Mouse (Mus musculus) T-cell, adult 2 months (primary cell): ENCODE results near the gene Apex1.
"Not testable (repeated sequence)": the region's sequence is repeated elsewhere in the genome, so short reads cannot be mapped to it uniquely, and the experiment has no call there.

ENCODE experiments used
- DNase-seq: peaks from one replicate; pipeline ENCODE4 v3.0.0; 2022; ENCODE audit warnings: low spot score

Gene Apex1

DNA sequence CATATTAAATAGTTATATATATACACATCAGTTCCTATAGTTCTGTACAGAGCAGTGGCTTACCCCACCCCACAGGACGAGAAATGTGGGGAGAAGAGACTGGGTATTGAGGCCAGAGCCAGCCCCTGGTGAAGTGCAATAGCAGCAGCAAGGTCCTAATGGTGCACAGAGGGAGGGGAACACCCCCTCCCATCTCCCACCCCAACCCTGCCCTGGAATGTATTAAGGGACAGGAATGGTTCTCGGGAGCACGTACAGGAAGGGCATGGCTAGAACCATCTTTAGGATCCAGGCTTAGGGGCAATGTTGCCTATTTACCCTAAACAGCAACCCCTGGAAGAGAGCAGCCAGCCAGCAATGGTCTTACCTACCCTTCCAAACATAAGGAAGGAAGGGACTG lies 2.6 kb downstream of the Apex1 start:
- no peak for DNase-seq

DNA sequence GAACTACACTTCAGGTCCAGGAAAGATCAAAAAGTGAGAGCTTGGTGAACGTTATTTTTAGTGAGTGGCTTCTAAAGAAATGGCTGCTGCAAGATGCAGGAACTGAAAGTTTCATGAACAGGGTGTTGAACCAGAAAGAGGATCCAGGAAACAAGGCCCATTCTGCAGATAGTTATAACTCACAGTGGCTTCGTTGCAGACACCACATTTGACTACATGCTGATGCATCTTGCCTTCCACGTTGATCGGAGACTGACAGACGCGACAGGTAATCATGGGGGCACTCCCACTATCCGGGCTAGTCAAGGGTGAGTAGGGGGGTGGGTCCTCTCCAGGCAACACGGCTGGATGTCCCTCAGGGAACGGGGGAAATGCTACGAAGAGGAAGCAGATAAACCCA lies 5.2 kb downstream of the Apex1 start:
- DNase-seq = no peak

DNA sequence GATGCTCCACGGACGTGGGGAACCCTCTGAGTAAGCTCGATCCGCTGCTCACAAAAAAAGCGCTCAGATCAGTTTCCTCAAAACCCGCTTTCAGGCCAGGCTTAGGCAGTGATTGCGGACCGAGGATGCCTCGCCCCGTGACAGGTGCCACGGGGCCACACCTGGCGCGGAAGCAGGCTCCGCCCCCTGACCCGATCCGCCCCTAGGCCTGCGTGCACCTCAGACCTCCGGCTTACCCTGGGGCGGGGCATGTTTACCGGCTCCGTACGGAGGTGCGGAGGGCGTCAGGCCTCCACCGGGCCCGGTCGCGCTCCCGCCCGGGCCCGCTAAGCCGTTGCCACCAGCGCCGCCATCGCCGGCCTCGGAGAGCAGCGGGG lies 5.6 kb downstream of the Apex1 start:
- peak; percentile 80 for DNase-seq

DNA sequence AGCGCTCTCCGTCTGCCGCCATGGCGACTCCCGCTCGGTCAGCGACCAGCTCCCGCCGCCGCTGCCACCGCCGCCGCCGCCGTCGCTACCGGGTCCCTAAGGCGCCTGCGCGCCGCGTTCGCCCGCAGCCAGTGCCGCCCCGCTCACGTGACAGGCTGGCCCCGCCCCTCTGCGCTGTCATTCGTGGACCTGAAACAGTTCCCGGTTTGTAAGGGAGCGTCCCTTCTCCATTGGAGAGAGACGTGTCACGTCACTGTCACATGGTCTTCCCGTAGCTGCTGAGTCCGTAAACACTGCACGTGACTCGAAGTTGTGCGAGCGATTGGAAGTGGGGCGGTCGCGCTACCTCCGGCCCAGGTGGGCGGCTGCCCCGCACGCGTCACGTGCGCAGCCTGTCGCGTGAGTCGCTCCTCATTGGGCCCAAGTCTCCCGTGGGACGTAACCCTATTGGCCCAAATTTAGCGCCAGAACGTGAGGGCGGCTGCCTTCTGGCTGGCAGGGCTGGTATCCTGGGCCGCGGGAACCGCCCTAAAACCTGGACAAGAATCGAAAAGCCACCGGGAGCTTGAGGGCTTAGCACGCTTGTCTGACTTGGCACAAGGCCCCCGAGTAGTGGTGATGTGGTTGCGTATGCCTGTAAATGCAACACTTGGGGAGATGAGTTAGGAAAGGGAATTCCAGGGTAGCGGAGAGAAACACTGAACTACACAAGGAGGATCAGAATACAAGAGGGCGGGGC lies 6.2 kb downstream of the Apex1 start, which contains the start of the genes Pip4p1 and Pnp:
Gene Pip4p1, minus strand, starts transcription at position 103 of the 739 bp plus-strand sequence.
Gene Pnp, plus strand, starts transcription at position 329 of the 739 bp plus-strand sequence.
- peak; percentile 99 for DNase-seq

DNA sequence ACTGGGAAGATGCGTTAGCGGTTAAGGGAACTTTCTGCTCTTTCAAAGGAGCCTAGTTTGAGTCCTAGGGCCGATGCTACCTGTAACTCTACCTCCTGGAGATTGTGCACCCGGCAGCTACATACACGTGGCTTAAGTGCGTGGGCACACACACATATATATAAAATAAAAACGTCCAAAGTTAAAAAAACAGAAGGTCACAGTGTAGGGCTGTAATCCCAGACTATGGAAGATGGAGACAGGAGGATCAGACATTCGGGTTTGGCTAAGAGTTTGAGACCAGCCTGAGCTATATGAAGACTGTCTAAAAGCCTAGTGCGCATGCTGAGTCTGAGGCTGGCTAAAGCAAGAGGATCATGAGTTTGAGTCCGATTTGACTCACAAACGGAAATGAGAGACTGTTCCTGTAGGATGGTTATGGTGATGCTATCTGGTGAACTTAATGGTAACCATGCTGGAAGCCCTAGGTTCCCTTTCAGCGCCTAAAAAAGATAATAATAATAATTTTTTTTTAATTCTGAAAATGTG lies 6.8 kb downstream of the Apex1 start:
- no peak for DNase-seq

DNA sequence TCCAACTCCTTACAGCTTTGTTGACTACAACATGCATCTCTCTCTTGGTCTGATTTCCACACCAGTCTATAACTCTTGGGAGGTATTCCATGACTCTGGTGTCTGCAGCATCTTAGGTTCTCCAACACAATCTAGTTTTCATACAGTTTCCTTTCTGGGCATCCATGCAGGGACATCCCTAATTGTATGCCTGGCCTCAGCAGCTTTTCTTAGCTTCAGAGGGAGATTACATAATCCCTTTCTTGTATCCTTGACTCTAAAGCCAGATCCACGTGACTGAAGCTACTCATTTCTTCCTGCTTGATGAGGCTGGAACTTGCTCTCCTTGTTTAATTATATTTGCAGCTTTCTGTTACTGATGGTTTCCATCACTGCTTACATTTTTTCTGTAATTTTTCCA lies 11.9 kb downstream of the Apex1 start:
- DNase-seq = no peak

DNA sequence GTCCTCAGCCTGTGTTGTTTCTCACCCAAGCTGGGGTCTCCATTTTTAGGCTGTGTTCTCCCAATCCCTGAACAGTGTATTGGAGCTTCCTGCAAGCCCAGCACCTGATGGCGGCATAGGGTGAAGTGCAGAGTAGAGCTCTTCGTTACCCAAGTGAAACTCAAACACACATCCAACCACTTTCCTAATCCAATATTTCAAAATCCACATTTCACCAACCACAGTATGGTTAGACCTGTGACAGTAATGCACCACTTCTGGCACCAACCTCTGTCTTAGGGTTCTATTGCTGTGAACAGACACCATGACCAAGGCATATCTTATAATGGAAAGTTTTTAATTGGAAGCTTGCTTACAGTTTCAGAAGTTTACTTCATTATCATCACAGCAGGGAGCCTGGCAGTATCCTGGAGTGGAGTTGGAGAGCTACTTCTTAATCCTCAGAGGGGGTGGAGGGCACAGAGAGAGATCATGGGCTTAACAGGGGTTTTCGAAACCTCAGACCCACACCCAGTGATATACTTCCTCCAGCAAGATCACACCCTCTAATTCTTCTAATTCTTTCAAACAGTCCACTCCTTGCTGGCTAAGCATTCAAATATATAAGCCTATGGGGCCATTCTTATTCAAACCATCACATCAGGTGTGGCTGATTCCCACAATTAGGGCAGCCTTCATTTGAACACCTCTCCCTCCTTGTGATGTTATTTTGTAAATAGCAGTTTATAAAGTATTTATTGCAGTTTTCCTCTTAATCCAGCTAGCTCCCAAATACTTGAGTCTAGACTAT lies 13.5 kb downstream of the Apex1 start:
- DNase-seq = no peak

DNA sequence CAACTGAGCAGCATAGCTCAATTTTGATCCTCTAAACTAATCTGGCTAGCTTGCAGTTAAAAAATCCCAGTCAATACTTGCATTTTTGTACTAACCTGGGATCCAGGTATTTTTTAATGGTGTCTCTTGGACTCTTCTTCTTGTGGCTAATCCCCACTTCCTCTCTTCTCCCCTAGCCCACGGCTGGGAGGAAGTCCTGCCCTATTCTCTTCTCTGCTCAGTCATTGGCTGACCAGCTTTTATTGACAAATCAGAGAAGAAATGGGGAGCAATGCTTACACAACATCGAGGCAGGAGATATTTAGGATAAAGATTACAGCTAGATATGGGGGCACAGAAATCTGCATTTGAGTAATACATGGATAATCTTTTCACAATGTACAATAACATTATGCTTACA lies 14.2 kb downstream of the Apex1 start:
- no peak for DNase-seq

DNA sequence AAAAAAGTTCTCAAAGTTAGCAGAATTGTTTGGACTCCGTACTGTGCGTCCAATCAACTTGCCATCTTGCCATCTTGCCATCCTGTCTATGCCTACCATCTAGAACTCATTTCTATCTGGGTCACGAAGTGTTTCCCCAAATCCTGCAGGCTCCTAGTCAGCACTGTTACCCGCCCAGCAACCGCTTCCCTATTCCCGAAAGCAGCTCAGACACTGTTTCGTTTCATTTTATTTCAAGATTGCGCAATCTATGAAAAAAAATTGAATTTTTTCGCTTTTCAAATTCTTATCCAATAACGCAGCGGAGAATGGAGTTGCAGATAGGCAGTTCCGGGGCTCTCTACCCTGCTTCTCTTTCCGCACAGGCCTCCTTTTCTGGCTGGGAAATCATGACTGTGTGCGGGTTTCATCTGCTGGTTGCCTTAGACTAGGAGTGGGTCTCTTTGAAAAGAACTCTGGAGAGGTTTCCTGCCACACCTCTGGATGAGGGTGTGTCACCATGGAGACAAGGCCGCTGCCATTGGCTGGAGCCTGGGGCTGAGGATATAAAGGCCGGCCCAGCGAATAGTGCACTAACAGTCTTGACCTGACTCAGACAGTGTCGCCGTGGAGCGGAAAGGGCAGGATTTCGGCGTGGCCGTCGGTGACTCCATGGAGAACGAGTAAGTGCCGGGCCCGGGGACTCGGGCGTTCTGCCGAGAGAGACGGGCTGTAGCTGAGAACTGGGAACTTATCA lies 19.3 kb downstream of the Apex1 start, which contains the start of gene Gm49342:
Gene Gm49342, plus strand, starts transcription at position 586 of the 736 bp plus-strand sequence.
- DNase-seq = peak; percentile 81

DNA sequence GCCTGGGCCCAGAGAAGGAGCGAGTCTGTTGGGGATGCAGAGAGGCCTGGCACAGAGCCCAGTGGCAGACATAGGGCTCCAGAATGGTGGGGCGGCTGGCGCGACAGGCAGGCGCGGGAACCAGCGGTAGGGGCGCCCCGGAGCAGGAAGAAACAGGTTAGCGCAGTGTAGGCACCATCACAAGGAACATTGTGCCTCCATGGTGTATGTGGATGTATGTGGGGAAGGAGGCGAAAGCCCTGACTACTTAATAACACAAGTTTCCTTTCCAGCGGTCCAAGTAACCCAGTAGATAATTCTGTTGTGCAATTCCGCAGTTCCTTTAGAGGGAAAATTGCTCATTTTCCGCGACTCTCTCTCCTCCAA lies 19.9 kb downstream of the Apex1 start:
- peak; percentile 81 for DNase-seq

DNA sequence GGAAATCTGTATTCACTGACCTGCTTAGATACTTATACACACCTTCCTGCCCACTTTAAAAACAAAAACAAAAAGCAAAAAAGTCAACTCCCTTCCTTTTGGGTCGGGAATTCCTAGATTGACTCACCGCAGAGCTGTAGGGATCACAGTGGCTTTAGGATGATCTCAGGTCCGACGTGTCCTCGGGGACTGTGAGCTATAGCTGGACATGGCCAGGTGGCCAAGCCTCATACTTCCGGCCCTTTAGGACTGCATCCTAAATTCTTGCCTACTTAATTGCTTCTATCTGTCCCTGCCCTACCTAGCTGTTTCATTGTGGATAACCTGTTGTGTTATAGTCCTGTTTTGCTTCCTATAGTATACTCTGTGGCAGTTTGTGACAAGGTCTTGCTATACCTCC lies 20.3 kb downstream of the Apex1 start:
- not testable (repeated sequence) for DNase-seq

DNA sequence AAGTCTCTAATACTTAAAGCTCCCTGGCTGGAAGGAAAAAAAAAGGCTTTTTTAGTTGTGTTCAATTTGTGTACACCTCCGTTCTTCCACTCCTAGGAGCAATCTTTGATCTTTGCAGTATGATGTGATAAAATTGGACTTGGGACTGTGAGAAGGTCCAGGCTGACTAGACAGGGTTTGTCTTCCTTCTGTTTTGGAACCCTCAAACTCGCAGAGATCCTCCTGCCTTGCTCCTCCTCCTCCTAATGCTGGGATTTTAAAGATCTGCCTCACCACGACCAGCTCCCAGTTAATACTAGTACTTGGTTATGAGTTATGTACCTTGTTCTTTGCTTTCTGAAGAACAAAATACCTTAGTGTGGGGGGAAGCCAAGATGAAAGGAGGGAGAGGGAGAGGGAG lies 20.8 kb downstream of the Apex1 start:
- DNase-seq = not testable (repeated sequence)

DNA sequence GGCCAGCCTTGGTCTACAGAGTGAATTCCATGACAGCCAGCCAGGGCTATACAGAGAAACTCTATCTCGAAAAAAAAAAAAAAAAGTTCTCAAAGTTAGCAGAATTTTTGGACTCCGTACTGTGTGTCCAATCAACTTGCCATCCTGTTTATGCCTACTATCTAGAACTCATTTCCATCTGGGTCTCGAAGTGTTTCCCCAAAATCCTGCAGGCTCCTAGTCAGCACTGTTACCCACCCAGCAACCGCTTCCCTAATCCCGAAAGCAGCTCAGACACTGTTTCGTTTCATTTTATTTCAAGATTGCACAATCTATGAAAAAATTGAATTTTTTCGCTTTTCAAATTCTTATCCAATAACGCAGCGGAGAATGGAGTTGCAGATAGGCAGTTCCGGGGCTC lies 30.7 kb downstream of the Apex1 start:
- no peak for DNase-seq

DNA sequence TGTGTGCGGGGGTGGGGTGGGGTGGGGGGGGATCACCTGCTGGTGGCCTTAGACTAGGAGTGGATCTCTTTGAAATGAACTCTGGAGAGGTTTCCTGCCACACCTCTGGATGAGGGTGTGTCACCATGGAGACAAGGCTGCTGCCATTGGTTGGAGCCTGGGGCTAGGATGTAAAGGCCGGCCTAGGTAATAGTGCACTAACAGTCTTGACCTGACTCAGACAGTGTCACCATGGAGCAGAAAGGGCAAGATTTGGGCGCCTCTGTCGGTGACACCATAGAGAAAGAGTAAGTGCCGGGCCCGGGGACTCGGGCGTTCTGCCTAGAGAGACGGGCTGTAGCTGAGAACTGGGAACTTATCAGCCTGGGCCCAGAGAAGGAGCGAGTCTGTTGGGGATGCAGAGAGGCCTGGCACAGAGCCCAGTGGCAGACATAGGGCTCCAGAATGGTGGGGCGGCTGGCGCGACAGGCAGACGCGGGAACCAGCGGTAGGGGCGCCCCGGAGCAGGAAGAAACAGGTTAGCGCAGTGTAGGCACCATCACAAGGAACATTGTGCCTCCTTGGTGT lies 31.3 kb downstream of the Apex1 start, which contains the start of gene Pnp2:
Gene Pnp2, plus strand, starts transcription at position 51 of the 567 bp plus-strand sequence.
- peak; percentile 72 for DNase-seq

DNA sequence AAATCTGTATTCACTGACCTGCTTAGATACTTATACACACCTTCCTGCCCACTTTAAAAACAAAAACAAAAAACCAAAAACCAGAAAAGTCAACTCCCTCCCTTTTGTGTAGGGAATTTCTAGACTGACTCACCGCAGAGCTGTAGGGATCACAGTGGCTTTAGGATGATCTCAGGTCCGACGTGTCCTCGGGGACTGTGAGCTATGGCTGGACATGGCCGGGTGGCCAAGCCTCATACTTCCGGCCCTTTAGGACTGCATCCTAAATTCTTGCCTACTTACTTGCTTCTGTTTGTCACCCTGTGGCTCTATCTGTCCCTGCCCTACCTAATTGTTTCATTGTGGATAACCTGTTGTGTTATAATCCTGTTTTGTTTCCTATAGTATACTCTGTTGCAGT lies 32.0 kb downstream of the Apex1 start:
- DNase-seq = not testable (repeated sequence)

DNA sequence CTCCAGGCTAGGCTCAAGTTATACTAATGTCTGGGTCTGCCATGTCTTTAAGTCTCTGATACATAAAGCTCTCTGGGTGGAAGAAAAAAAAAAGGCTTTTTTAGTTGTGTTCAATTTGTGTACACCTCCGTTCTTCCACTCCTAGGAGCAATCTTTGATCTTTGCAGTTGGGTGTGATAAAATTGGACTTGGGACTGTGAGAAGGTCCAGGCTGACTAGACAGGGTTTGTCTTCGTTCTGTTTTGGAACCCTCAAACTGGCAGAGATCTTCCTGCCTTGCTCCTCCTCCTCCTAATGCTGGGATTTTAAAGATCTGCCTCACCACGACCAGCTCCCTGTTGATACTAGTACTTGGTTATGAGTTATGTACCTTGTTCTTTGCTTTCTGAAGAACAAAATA lies 32.4 kb downstream of the Apex1 start:
- not testable (repeated sequence) for DNase-seq

DNA sequence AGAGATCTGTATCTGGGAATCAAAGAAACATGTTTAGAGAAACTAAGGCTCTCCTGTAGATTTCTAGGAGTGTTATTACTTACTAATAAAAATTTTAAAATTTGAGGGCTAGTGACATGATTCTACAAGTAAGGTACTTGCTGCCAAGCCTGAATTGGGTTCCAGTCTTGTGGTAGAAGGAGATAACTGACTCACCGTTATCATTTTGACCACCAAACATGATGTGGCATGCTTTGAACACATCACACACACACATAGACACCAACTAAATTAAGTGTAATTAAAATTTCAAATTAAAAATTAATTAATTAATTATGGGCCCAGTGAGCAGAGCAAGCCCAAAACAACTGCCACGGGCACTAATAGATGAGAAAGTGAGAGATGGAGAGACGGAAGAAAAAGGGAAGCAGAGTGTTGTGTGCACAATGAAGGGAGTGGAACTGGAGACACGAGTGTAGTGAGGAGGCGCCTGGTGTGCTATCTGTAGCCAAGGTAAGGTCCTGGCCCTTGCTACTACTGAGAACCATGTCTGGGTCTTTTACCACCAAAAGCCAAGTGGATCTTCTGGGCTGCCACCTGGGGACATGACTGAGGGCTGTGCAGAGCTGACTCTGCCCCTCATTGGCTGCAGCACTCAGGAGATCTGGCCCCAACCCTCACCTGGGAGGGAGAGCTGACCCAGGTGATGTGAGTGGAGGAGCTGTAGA lies 33.7 kb downstream of the Apex1 start:
- not testable (repeated sequence) for DNase-seq

DNA sequence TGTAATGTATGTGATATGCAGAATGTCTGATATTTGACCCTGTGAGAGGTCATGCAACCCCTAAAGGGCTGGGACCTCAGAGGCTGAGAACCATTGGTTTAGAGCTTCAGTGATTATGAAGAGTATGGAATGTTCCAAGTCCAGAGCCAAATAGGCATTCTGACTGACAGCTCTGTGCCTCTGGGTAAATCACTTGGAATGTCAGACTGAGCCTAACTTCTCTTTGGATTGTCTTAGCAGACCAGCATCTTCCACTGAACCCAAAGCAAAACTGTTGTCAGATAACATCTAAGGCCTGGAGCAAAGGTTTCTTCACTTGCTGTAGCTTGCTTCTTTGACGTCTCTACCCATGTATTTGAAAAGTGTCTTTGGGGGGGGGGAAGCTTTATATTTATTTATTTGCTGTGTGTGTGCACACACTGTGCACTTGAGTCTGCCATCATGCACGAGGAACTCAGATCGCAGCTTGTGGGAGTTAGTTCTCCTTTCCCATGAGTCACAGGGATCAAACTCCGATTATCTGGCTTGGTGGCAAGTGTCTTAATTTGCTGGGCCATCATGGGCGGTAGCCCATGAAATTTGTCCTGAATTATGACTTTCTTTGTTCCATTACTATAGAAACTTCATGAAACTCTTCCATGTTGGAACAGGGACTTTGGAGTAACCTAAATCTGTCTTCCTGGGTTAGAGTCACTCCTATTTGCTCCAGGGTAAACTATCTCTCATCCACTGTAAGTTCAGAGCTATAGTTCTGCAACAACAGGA lies 43.6 kb downstream of the Apex1 start:
- DNase-seq = no peak

DNA sequence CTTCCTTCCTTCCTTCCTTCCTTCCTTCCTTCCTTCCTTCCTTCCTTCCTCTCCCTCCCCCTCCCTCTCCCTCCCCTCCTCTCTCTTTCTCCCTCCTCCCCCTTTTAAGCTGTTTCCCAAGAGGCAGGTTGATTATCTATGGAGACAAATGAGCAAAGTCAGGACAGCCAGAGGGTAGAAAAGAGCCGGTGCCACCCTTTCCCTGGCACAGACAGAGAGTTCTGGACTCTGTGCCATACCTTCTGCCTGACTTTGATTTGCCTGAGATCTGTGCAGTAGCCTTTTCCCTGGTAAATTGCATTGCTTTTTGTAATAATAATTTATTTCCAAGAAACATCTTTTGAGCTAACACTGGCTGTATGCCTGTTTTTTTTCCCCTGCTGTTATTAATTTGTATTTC lies 44.3 kb downstream of the Apex1 start:
- DNase-seq = no peak
